Mouse (Mus musculus) lung, postnatal 0 days (tissue): ENCODE data around the gene Tgfbr2.

Experiments used
- CTCF ChIP-seq: IDR thresholded peaks from 2 replicates; pipeline ENCODE4 v1.5.1; 2016; ENCODE audit warnings: antibody characterized with exemption, mild to moderate bottlenecking
- EP300 ChIP-seq: IDR thresholded peaks from 2 replicates; pipeline ENCODE4 v1.6.1; 2016; ENCODE audit warnings: antibody characterized with exemption, mild to moderate bottlenecking, control low read depth

GRCm38 (mm10) chr9:116064774-116065173 is 110.4 kb downstream of the Tgfbr2 start:
- TF ChIP-seq CTCF = no peak
- no peak for TF ChIP-seq EP300
